Mouse (Mus musculus) heart, postnatal 0 days (tissue): ENCODE measurements around the gene Fam3b. TPM values are rescaled to one million over a fixed set of nuclear protein-coding genes. Genes with fewer than 3 reads are reported as not detected.

ENCODE experiments used
- ATAC-seq: fragments of 200-750 bp; cut with Nextera tagmentation; 2 replicates; pipeline ENCODE4 v1.8.0; 2017; ENCODE audit warnings: low read depth, moderate number of reproducible peaks, moderate library complexity; ENCODE audit not compliant: insufficient read depth
- DNase-seq: peaks from one replicate; pipeline ENCODE4 v3.0.0-alpha.2; 2016; ENCODE audit warnings: low spot score
- H3K27ac ChIP-seq: fragments of 300-500 bp; sonication (generic); 2 replicates; pipeline ENCODE4 v1.5.1; 2014; ENCODE audit warnings: low read depth, mild to moderate bottlenecking
- H3K27me3 ChIP-seq: fragments of 300-500 bp; sonication (generic); 2 replicates; pipeline ENCODE4 v1.6.1; 2014; ENCODE audit warnings: low read length, mixed read lengths; ENCODE audit not compliant: control insufficient read depth, insufficient read depth
- H3K36me3 ChIP-seq: fragments of 300-500 bp; sonication (generic); replicated peaks from 2 replicates; pipeline ENCODE4 v1.6.1; 2014; ENCODE audit warnings: low read length, mixed read lengths; ENCODE audit not compliant: control insufficient read depth, insufficient read depth
- H3K4me1 ChIP-seq: fragments of 300-500 bp; sonication (generic); 2 replicates; pipeline ENCODE4 v1.6.1; 2014; ENCODE audit warnings: antibody characterized with exemption; ENCODE audit not compliant: control insufficient read depth, insufficient read depth
- H3K4me2 ChIP-seq: fragments of 300-500 bp; sonication (generic); 2 replicates; pipeline ENCODE4 v1.6.1; 2014; ENCODE audit warnings: low read depth, mild to moderate bottlenecking, low read length, moderate library complexity
- H3K4me3 ChIP-seq: fragments of 300-500 bp; sonication (generic); 2 replicates; pipeline ENCODE4 v1.5.1; 2014; ENCODE audit warnings: low read depth, low read length
- H3K9ac ChIP-seq: fragments of 300-500 bp; sonication (generic); replicated peaks from 2 replicates; pipeline ENCODE4 v1.6.1; 2014; ENCODE audit warnings: low read depth, low read length, mixed read lengths
- H3K9me3 ChIP-seq: fragments of 300-500 bp; sonication (generic); replicated peaks from 2 replicates; pipeline ENCODE4 v1.6.1; 2016; ENCODE audit warnings: low read length; ENCODE audit not compliant: control insufficient read depth
- CTCF ChIP-seq: IDR thresholded peaks from 2 replicates; pipeline ENCODE4 v1.5.1; 2016; ENCODE audit warnings: antibody characterized with exemption, control low read depth, low read depth
- EP300 ChIP-seq: IDR thresholded peaks from 2 replicates; pipeline ENCODE4 v1.6.1; 2016; ENCODE audit warnings: antibody characterized with exemption, low read depth
- WGBS: fragments of 180-500 bp; shearing (Covaris S2); extraction: QIAGEN DNeasy Blood & Tissue Kit; methylation state at CpG from one replicate; pipeline ENCODE4 v1.1.7; 2014; 5-methylcytosine and 5-hydroxymethylcytosine counted together
- polyA plus RNA-seq: library from polyadenylated mRNA; unstranded; fragments of >200 nt; fragmentation: Nextera tagmentation; extraction: Ambion mirVana; gene quantifications from 2 replicates; pipeline ENCODE4 v1.2.1, GENCODE M21; 2015
- total RNA-seq: library from RNA; depleted of rRNA; stranded (reverse); fragments of >200 nt; gene quantifications from 2 replicates; pipeline ENCODE4 v1.2.3, GENCODE M21; 2014; ENCODE audit warnings: low replicate concordance; rRNA removed

Gene Fam3b
- total and polyA plus RNA-seq, 2 experiments from 2014 or later = not detected

DNA sequence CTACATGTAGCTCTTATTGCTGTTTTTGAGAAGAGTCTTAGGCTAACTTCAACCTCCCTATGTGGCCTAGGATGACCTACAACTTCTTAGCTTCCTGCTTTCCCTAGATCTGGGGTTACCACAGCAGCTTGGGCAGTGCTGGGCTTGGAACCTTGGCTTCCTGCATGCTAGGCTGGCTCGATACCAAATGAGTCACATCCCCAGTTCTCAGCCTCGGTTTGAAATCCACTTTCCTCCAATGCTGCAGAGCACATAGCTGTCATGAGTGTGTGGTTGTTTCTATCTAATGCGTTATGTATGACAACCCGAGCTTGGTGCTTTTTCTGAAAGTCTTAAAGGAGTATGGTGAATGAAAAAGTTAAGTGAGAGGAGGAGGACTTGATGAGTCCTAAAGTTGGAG is 83.3 kb downstream of the Fam3b start:
- H3K36me3 ChIP-seq = no peaks in the 10 kb centered on the region
- no peak overlapping the region for H3K9ac ChIP-seq
- WGBS = 43% methylated on average over 4 of the region's 4 CpGs
- H3K27ac ChIP-seq = no peak overlapping the region
- ATAC-seq (0 out of 2 replicates have a peak, but pooled peaks have one; percentile 17), DNase-seq (peak; percentile 7)
- no peaks in the 10 kb centered on the region for H3K9me3 ChIP-seq
- TF ChIP-seq CTCF (no peak), EP300 (no peak)
- H3K4me1 ChIP-seq = no peaks in the 10 kb centered on the region
- H3K4me3 ChIP-seq = no peak overlapping the region
- H3K4me2 ChIP-seq = no peak overlapping the region
- H3K27me3 ChIP-seq = no peaks in the 10 kb centered on the region

GRCm38 (mm10) chr16:97430091-97430490 is 84.5 kb downstream of the Fam3b start:
- no peaks in the 10 kb centered on the region for H3K9me3 ChIP-seq
- no peak for DNase-seq
- ATAC-seq = no peak
- 70% methylated on average over 4 of the region's 4 CpGs for WGBS
- H3K4me2 ChIP-seq = no peak overlapping the region
- H3K36me3 ChIP-seq = no peaks in the 10 kb centered on the region
- no peaks in the 10 kb centered on the region for H3K4me1 ChIP-seq
- TF ChIP-seq EP300 = no peak
- TF ChIP-seq CTCF = no peak
- no peaks in the 10 kb centered on the region for H3K27me3 ChIP-seq
- H3K4me3 ChIP-seq = no peak overlapping the region
- no peak overlapping the region for H3K9ac ChIP-seq
- H3K27ac ChIP-seq = no peak overlapping the region

- no peak for DNase-seq
- ATAC-seq = no peak
- TF ChIP-seq CTCF = no peak
- no peak for TF ChIP-seq EP300
- Histone ChIP-seq H3K9me3 (no peaks in the 10 kb centered on the region), H3K4me1 (no peaks in the 10 kb centered on the region), H3K36me3 (no peaks in the 10 kb centered on the region), H3K9ac (no peak overlapping the region), H3K4me3 (no peak overlapping the region), H3K4me2 (no peak overlapping the region), H3K27me3 (no peaks in the 10 kb centered on the region), H3K27ac (no peak overlapping the region)
- 70% methylated on average over 3 of the region's 3 CpGs for WGBS
Observed at GRCm38 (mm10) chr16:97428026-97428425, 86.6 kb downstream of the Fam3b start.

- no peak overlapping the region for H3K27ac ChIP-seq
- H3K27me3 ChIP-seq = no peaks in the 10 kb centered on the region
- DNase-seq (no peak), ATAC-seq (no peak)
- no peaks in the 10 kb centered on the region for H3K36me3 ChIP-seq
- H3K4me3 ChIP-seq = no peak overlapping the region
- no peaks in the 10 kb centered on the region for H3K9me3 ChIP-seq
- no peaks in the 10 kb centered on the region for H3K4me1 ChIP-seq
- no peak overlapping the region for H3K9ac ChIP-seq
- no peak overlapping the region for H3K4me2 ChIP-seq
- WGBS = 49% methylated on average over 1 of the region's 1 CpGs
- TF ChIP-seq CTCF = no peak
- TF ChIP-seq EP300 = no peak
Observed at GRCm38 (mm10) chr16:97423627-97424026, 91.0 kb downstream of the Fam3b start.

DNA sequence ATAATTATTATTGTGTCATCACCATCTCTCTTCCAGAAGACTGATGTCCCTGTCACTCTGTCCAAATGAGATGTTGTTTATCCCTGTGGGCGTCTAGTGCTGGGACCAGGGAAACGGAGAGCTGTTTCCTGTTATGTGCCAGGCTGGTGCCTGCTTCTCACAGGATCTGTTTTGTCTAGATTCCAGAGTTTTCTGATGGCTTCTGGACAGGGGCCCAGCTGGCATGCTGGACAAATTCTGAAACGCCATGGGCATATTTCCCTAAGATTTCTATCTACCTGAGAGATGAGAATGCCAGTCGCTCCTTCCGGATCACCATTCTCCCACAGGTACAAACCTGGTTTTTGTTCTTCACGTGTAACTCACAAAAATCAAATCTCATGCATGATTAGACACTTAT is 92.9 kb downstream of the Fam3b start:
- Histone ChIP-seq H3K4me3 (no peak overlapping the region), H3K36me3 (no peaks in the 10 kb centered on the region), H3K4me1 (0 out of 2 replicates have a peak, but pooled peaks cover 6% of the 10 kb centered on the region), H3K4me2 (no peak overlapping the region), H3K27ac (no peak overlapping the region), H3K9ac (no peak overlapping the region), H3K27me3 (no peaks in the 10 kb centered on the region), H3K9me3 (no peaks in the 10 kb centered on the region)
- no peak for ATAC-seq
- 85% methylated on average over 6 of the region's 6 CpGs for WGBS
- no peak for DNase-seq
- no peak for TF ChIP-seq CTCF
- TF ChIP-seq EP300 = no peak

Other genes starting within 250 kb of the Fam3b start
- 15.3 and 32.5 TPM in 2 replicates for gene Bace2, start 158.1 kb downstream of the Fam3b start, total RNA-seq
- gene Bace2, start 158.1 kb downstream of the Fam3b start, polyA plus RNA-seq = 45.7 and 49.2 TPM in 2 replicates
- 0.35 and 0.80 TPM in 2 replicates for gene Mx1, start 51.9 kb downstream of the Fam3b start, total RNA-seq
- 0.22 and 0.37 TPM in 2 replicates for gene Mx1, start 51.9 kb downstream of the Fam3b start, polyA plus RNA-seq
- gene Tmprss2, start 96.4 kb upstream of the Fam3b start, total RNA-seq = 0.19 and 7.1 TPM in 2 replicates
- gene Tmprss2, start 96.4 kb upstream of the Fam3b start, polyA plus RNA-seq = 0.11 and 0.21 TPM in 2 replicates
- 3.2 and 4.3 TPM in 2 replicates for gene Ripk4, start 249.0 kb upstream of the Fam3b start, total RNA-seq
- 1.1 and 1.3 TPM in 2 replicates for gene Ripk4, start 249.0 kb upstream of the Fam3b start, polyA plus RNA-seq